Comparison of ENCODE assay signal across 10 mouse cellular contexts in the genomic region with DNA sequence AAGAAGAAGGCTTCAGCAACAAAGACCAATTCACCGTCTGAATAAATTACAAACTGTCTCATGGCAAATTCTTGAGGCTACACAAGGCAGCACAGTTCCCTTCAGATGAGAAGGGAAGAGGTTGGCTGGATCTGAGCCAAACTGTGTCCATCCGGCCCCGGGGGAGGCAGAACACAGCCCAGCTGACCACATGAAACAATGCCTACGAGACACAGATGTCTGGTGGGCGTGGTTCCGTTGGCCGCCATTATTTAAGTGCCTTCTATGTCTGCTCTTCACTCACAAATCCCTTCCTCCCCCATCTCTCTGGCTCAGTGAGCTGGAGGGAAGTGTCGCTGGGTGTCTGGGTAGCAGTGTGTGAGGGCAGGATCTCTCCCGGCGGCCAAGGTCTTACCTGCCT.
DNase-seq lines count a peak whose midpoint lies in the region; ATAC-seq lines count a peak whose summit lies in the region.
"Had no signal": no experiment of that assay in that cellular context is flagged by ENCODE, and none has a peak within 500 bp of the region (broad histone marks: within the 10 kb centered on the region; RNA-seq: fewer than 3 reads in every experiment).

No protein-coding gene starts in this region.

- H3K27ac ChIP-seq in hindbrain, embryonic 11.5 days (ENCODE audit: low read depth, low read length) = no peak overlapping the region
- H3K27ac ChIP-seq in hindbrain, embryonic 14.5 days = no peak overlapping the region
- peak overlapping the region; percentile 29; the same call in 1 of the 2 replicates for H3K27ac ChIP-seq in heart, embryonic 10.5 days
- H3K27ac ChIP-seq: limb, embryonic 13.5 days had no signal

- DNase-seq in hindbrain, embryonic 11.5 days (ENCODE audit: low spot score) = no peak
- DNase-seq in hindbrain, embryonic 14.5 days (ENCODE audit: low spot score) = no peak
- DNase-seq in MN1 (ENCODE audit: low spot score) = peak; percentile 93
- DNase-seq in heart, embryonic 10.5 days (ENCODE audit: low spot score) = peak; percentile 71
- DNase-seq in left cerebral cortex, postnatal 25 days (ENCODE audit: low spot score in 2 of 2) = peak; percentile 24 to 56
- DNase-seq in ovary, adult 18-20 months (ENCODE audit: low spot score) = no peak
- no peak for DNase-seq in urinary bladder, postnatal 36 days (ENCODE audit: low spot score in 2 of 2)

- no peaks in the 10 kb centered on the region for H3K4me1 ChIP-seq in hindbrain, embryonic 11.5 days (replicated peaks; ENCODE audit: control insufficient read depth, insufficient read depth, low read length)
- no peaks in the 10 kb centered on the region for H3K4me1 ChIP-seq in hindbrain, embryonic 14.5 days (replicated peaks; ENCODE audit: control insufficient read depth, insufficient read depth, low read length)
- H3K4me1 ChIP-seq in heart, embryonic 10.5 days = peaks cover 3% of the 10 kb centered on the region; the same call in 1 of the 2 replicates

- peak; percentile 49; the same call in 1 of the 2 replicates for ATAC-seq in hindbrain, embryonic 11.5 days (ENCODE audit: low FRiP score)
- no peak; the same call in 1 of the 2 replicates for ATAC-seq in hindbrain, embryonic 14.5 days (ENCODE audit: low FRiP score)
- peak; percentile 65 for ATAC-seq in neutrophil, adult 5-6 weeks (ENCODE audit: extremely low read depth, insufficient number of reproducible peaks, low FRiP score, poor library complexity, severe bottlenecking)
- ATAC-seq: Patski had no signal

- H3K4me2 ChIP-seq in hindbrain, embryonic 11.5 days (replicated peaks; ENCODE audit: low read depth, low read length) = no peak overlapping the region
- H3K4me2 ChIP-seq in hindbrain, embryonic 14.5 days (replicated peaks) = no peak overlapping the region
- H3K4me2 ChIP-seq: limb, embryonic 13.5 days had no signal

- H3K9ac ChIP-seq in hindbrain, embryonic 11.5 days (ENCODE audit: low read depth, low read length) = no peak overlapping the region
- no peak overlapping the region for H3K9ac ChIP-seq in hindbrain, embryonic 14.5 days
- H3K9ac ChIP-seq: limb, embryonic 13.5 days had no signal

- WGBS in hindbrain, embryonic 11.5 days = 71% methylated on average over 10 of the region's 10 CpGs
- WGBS in hindbrain, embryonic 14.5 days = 47% methylated on average over 10 of the region's 10 CpGs
- WGBS in heart, embryonic 10.5 days = 79% methylated on average over 10 of the region's 10 CpGs

- intact Hi-C loops in left cerebral cortex, postnatal 25 days (cut with DNase I) = no loop called here

- no peak overlapping the region for H3K4me3 ChIP-seq in hindbrain, embryonic 11.5 days (ENCODE audit: low read depth, low read length)
- H3K4me3 ChIP-seq in hindbrain, embryonic 14.5 days (replicated peaks; ENCODE audit: low read length) = no peak overlapping the region
- H3K4me3 ChIP-seq in heart, embryonic 10.5 days = no peak overlapping the region
- H3K4me3 ChIP-seq: limb, embryonic 13.5 days had no signal

- no peaks in the 10 kb centered on the region for H3K27me3 ChIP-seq in hindbrain, embryonic 11.5 days (ENCODE audit: control insufficient read depth, insufficient read depth, low read length)
- no peaks in the 10 kb centered on the region for H3K27me3 ChIP-seq in hindbrain, embryonic 14.5 days (ENCODE audit: control insufficient read depth, insufficient read depth, low read length)
- H3K27me3 ChIP-seq in heart, embryonic 10.5 days (ENCODE audit: insufficient read depth, poor library complexity, severe bottlenecking) = no peaks in the 10 kb centered on the region
- H3K27me3 ChIP-seq: limb, embryonic 13.5 days; Patski had no signal

- H3K9me3 ChIP-seq in hindbrain, embryonic 11.5 days (ENCODE audit: control insufficient read depth, low read length) = no peaks in the 10 kb centered on the region
- no peaks in the 10 kb centered on the region for H3K9me3 ChIP-seq in hindbrain, embryonic 14.5 days (ENCODE audit: control insufficient read depth, low read length)
- H3K9me3 ChIP-seq in heart, embryonic 10.5 days = 0 out of 2 replicates have a peak, but pooled peaks cover 6% of the 10 kb centered on the region
- H3K9me3 ChIP-seq: limb, embryonic 13.5 days had no signal

- no peaks in the 10 kb centered on the region for H3K36me3 ChIP-seq in hindbrain, embryonic 11.5 days (ENCODE audit: control insufficient read depth, insufficient read depth, low read length)
- no peaks in the 10 kb centered on the region for H3K36me3 ChIP-seq in hindbrain, embryonic 14.5 days (replicated peaks; ENCODE audit: control insufficient read depth, insufficient read depth)
- H3K36me3 ChIP-seq in heart, embryonic 10.5 days = no peaks in the 10 kb centered on the region
- H3K36me3 ChIP-seq: limb, embryonic 13.5 days had no signal

Comparison
In these comparisons a context has a peak if more than half of its experiments do, and no peak if none do; other contexts are left out.
1. DNase-seq: peak in MN1 (single experiment), heart, embryonic 10.5 days (single experiment) and left cerebral cortex, postnatal 25 days (2 of 2); none in hindbrain, embryonic 11.5 days (single experiment), hindbrain, embryonic 14.5 days (single experiment), ovary, adult 18-20 months (single experiment) and urinary bladder, postnatal 36 days (0 of 2).